Mouse (Mus musculus): Measurements from ENCODE around the gene Bcl2l13.

The Bcl2l13 gene

DNA sequence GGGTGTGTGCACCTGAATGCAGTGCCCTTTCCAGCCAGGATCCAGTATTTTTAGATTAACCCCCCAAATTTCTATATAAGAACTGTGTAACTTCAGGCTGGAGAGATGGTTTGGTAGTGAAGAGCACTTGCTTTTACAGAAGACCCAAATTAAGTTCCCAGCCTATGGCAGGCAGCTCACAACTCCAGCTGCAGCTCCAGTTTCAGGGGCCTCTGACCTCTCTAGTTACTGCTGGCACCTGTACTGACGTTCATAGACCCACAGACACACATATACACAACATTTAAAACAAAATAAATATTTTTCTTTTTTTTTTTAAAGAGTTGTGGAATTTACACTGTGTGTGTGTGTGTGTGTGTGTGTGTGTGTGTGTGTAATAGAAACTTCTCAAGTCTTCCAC, 93.4 kb downstream of the Bcl2l13 start:
- DNase-seq (ENCODE audit: low read depth, low spot score) = no peak

DNA sequence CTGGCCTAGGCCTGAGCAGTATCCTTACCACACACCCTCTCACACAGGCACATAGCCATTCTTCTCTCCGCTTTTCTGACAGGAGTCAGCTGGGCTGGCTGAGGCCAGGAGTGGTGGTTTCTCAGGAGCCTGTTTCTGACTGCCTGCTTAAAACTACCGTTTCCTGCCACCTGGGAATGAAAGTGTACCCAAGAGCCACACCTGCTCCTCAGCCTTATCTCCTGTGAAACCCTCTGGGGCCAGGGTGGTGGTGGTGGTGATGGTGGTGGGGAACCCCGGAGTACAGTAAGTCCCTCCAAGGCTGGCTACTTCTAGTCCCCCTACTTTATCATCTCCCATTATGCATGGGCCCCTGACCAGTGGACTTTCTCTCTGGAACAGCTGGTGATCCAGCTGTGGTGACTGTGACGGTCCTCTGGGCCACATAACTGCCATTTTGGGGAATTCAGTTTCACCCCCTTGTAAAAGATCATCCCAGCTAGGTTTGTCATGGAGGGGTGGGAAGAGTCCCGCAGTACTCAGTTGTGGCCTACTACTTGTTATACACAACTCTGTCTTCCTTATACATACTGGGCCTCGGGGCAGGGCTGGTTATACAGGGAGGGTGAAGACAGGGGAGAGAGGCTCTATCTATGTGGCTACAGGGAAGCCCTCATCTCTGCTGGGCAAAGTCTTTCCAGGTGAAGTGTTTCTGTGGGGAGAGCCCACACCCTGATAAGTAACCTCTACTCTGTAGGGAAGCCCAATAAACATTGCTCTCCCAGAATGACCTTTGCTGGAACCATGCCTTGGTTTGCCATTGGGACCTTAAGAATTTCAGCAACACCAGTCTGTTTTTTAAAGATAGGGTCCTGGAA, 94.7 kb downstream of the Bcl2l13 start:
- no peak for DNase-seq (ENCODE audit: low read depth, low spot score)

DNA sequence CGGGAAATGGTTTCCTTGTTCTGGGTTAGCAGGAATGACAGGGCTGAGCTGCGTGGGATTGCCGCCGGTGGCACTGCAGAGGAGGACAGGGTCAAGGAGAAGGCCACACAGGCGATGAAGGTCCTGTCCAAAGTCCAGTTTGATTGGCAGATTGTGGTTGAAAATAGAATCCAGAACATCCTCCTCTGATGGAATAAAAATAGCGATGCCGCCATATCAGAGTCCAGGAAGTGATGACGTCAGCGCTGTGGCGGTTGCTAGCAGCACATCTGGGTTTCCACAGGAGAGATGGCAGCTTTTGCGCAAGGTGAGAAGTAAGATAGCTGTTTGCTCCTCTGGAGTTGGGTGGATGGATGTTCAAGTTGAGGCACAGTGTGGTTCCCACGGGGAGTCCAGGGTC, 96.6 kb downstream of the Bcl2l13 start:
- no peak for DNase-seq (ENCODE audit: low read depth, low spot score)

- no peak for DNase-seq (ENCODE audit: low read depth, low spot score)
Measured at GRCm38 (mm10) chr6:120933670-120934069, 97.7 kb downstream of the Bcl2l13 start.

GRCm38 (mm10) chr6:120934176-120934575, 98.2 kb downstream of the Bcl2l13 start:
- no peak for DNase-seq (ENCODE audit: low read depth, low spot score)

- no peak for DNase-seq (ENCODE audit: low read depth, low spot score)
Measured at GRCm38 (mm10) chr6:120937104-120937617, 101.1 kb downstream of the Bcl2l13 start.

DNA sequence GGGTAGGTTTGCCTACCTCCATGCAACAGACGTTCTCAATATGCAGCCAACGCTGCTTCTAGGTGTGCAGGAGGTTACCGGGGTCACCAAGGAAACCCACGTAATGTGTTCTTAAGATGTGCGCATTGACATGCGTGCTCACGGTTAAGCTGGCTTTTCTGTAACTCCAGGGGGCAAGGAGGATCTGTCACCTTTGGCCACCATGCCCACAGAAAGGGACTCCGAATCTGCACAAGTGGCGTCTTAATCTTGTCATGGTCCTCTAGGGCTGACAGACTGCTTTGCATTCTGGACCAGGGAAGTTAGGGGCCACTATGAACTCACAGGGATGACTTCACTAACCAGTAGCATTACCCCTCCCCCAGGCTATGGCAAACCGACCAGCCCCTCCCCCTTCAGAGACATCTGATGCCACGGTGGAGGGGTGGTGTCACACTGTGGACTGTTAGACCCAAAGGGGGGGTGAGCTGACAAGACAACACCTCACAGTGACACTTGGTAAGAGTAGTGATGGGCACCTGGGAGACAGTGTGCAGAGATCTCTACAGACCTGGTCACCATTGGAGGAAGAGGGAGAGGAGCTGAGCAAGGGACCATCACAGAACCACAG, 102.1 kb downstream of the Bcl2l13 start:
- no peak for DNase-seq (ENCODE audit: low read depth, low spot score)

DNA sequence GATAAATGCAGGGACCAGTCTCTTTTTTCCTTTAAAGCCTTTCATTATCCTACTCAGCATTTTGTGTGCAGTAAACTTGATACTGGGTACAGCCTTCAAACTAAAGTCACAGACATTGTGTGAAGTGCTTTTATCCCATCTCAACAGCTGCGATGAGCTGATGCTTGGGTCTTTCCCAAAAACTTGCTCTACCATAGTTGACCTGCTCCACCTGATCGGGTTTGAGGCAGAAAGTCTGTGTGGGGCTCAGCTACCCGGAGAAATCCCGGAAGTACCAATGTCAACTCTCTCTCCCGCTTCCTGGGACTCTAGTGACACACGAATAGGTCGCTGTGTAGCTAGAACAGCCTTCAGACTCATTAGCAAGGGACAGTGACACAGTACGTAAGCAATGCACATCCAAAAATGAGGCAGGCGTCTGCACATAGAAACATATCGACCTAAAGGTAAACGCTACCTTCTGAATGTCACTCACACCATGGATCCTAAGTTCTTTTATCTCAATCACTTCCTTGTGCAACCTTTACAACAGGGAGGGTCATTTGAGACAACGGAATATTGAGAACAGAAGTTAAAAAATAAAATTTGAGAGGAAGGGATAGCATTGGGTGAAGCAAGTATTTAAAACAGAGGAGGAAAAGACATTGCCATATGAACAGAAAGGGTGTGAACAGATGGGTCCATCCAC, 102.9 kb downstream of the Bcl2l13 start:
- DNase-seq (ENCODE audit: low read depth, low spot score) = no peak

DNA sequence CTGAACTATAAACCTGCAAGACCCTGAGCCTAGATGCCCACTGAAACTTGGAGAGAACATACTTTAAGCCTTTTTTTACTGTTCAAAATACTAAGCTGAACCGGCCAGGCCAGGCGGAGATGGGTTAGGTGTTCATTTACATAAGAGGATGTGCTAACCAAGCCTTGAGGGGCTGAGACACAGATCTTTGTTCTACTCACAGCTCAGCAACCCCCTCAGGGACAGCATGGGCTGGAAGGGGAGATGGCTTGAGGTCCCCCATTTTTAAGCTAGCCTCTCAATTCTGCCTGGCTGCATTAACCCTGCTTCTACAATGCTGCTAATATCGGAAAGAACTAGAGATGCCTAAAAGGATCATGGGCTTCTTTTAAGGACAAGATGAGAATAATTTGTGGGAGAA, 103.8 kb downstream of the Bcl2l13 start:
- no peak for DNase-seq (ENCODE audit: low read depth, low spot score)

GRCm38 (mm10) chr6:120940446-120941083, 104.6 kb downstream of the Bcl2l13 start:
- DNase-seq (ENCODE audit: low read depth, low spot score) = no peak

DNA sequence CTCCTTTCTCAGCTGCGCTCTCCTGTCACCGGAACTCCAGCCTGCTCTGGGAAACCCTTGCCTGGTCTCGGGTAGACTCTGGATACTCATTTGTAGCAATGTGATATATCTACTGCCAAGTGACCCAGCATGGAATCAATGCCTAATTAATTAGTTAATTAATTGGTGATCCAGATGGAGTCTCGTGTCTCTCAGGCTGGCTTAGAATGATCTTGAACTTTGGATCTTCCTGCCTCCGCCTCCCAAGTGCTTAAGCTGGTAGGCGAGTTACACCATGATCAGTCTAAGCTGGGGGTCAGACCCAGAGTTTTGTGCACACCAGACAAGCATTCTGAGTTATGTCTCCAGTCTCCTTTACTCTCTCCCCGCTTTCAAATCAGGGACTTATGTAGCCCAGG, 105.1 kb downstream of the Bcl2l13 start:
- no peak for DNase-seq (ENCODE audit: low read depth, low spot score)

DNA sequence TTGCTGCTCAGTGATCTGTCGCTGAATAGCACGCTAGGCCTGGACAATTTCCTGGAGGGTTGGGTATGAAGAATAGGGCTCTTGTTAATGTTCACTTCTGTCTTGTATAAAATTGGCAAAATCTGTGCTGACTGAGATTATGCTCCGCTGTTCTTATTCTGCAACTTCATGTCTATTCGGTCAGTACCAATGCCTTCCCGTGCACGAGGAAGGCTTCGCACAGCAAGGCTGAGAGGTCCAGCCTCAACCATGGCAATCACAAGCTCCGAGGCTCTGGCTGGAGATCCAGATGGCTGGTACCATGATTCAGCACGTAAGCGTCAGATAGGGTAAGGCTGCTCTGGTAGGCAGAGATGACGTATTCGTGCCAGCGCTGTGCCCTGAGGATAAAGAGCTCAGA, 105.6 kb downstream of the Bcl2l13 start:
- DNase-seq (ENCODE audit: low read depth, low spot score) = no peak
